Mouse (Mus musculus): ENCODE data around the gene Unk.

Unk gene

GRCm38 (mm10) chr11:116030088-116030897, at the start of gene Unk:
Unk (plus strand) TSS chr11:116030322.
- in situ Hi-C loops (cut with MboI; ENCODE audit: unreplicated experiment in 2 of 2) = loop anchor here (5.0 kb wide), 1 partner anchor 42 kb away; no protein-coding TSS in a partner anchor

GRCm38 (mm10) chr11:115982472-115982871, 47.6 kb upstream of the Unk start:
- in situ Hi-C loops (cut with MboI; ENCODE audit: unreplicated experiment in 2 of 2) = no loop called here

GRCm38 (mm10) chr11:115983291-115983690, 46.8 kb upstream of the Unk start:
- in situ Hi-C loops (cut with MboI; ENCODE audit: unreplicated experiment in 2 of 2) = no loop called here

- in situ Hi-C loops (cut with MboI; ENCODE audit: unreplicated experiment in 2 of 2) = loop anchor here in 1 of 2 experiments (10.0 kb wide), 1 partner anchor 45 kb away; no protein-coding TSS in a partner anchor
Observed at GRCm38 (mm10) chr11:115989686-115990085, 40.4 kb upstream of the Unk start.

- in situ Hi-C loops (cut with MboI; ENCODE audit: unreplicated experiment in 2 of 2) = loop anchor here in 1 of 2 experiments (10.0 kb wide), 1 partner anchor 47 kb away; no protein-coding TSS in a partner anchor
Observed at GRCm38 (mm10) chr11:115992098-115992497, 38.0 kb upstream of the Unk start.

- in situ Hi-C loops (cut with MboI; ENCODE audit: unreplicated experiment in 2 of 2) = loop anchor here (5.0 to 10.0 kb wide), 2 partner anchors 50 to 58 kb away; no protein-coding TSS in a partner anchor
Observed at GRCm38 (mm10) chr11:115995256-115995655, 34.9 kb upstream of the Unk start.

DNA sequence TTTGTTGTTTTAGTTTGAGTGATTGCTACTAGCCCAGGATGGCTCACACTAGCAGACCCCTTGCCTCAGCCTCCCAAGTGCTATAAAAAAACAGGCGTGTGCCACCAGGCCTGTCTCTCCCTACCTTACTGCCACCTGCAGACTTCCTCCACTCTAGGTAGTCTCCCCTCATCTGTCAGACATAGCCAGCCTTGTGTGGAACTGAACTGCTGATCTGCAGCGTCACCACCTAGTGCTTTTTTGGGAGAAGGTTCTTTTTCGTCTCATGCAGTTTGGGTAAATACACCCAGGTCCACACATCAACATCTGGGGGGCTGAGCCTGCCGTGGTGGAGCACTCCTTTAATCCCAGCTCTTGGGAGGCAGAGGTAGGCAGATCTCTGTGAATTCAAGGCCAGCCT, 33.1 kb upstream of the Unk start:
- in situ Hi-C loops (cut with MboI; ENCODE audit: unreplicated experiment in 2 of 2) = loop anchor here (5.0 to 10.0 kb wide), 2 partner anchors 52 to 60 kb away; no protein-coding TSS in a partner anchor

- in situ Hi-C loops (cut with MboI; ENCODE audit: unreplicated experiment in 2 of 2) = loop anchor here (5.0 to 10.0 kb wide), 2 partner anchors 53 to 60 kb away; no protein-coding TSS in a partner anchor
Observed at GRCm38 (mm10) chr11:115997662-115998061, 32.5 kb upstream of the Unk start.

- in situ Hi-C loops (cut with MboI; ENCODE audit: unreplicated experiment in 2 of 2) = loop anchor here (5.0 to 10.0 kb wide), 2 partner anchors 54 to 62 kb away; no protein-coding TSS in a partner anchor
Observed at GRCm38 (mm10) chr11:115999027-115999426, 31.1 kb upstream of the Unk start.

- in situ Hi-C loops (cut with MboI; ENCODE audit: unreplicated experiment in 2 of 2) = loop anchor here (5.0 to 10.0 kb wide), 2 partner anchors 55 to 62 kb away; no protein-coding TSS in a partner anchor
Observed at GRCm38 (mm10) chr11:115999538-116000143, 30.5 kb upstream of the Unk start.

- in situ Hi-C loops (cut with MboI; ENCODE audit: unreplicated experiment in 2 of 2) = no loop called here
Observed at GRCm38 (mm10) chr11:116000607-116001006, 29.5 kb upstream of the Unk start.

DNA sequence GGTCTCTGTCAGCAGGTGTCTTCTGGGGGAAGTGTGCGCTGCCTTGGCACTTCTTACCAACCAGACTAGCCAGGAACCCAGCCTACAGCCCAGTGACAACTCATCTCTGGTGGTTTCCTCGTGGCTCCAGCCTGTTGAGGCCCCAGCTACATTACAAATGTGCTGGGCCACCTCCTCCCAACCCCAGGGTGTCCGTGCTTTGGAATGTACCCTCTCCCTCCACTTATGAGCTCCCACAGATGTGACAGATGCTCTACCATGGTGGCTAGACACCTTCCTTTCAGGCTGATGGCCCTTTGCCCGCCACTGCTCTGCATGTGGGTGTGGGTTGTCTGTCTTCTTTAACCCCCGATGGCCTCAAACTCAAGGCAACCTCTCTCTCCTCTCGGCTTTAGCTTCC, 28.4 kb upstream of the Unk start:
- in situ Hi-C loops (cut with MboI; ENCODE audit: unreplicated experiment in 2 of 2) = no loop called here

GRCm38 (mm10) chr11:116002894-116003293, 27.2 kb upstream of the Unk start:
- in situ Hi-C loops (cut with MboI; ENCODE audit: unreplicated experiment in 2 of 2) = no loop called here

- in situ Hi-C loops (cut with MboI; ENCODE audit: unreplicated experiment in 2 of 2) = no loop called here
Observed at GRCm38 (mm10) chr11:116004186-116004823, 25.8 kb upstream of the Unk start.

GRCm38 (mm10) chr11:116004840-116005700, 25.1 kb upstream of the Unk start:
- in situ Hi-C loops (cut with MboI; ENCODE audit: unreplicated experiment in 2 of 2) = no loop called here

DNA sequence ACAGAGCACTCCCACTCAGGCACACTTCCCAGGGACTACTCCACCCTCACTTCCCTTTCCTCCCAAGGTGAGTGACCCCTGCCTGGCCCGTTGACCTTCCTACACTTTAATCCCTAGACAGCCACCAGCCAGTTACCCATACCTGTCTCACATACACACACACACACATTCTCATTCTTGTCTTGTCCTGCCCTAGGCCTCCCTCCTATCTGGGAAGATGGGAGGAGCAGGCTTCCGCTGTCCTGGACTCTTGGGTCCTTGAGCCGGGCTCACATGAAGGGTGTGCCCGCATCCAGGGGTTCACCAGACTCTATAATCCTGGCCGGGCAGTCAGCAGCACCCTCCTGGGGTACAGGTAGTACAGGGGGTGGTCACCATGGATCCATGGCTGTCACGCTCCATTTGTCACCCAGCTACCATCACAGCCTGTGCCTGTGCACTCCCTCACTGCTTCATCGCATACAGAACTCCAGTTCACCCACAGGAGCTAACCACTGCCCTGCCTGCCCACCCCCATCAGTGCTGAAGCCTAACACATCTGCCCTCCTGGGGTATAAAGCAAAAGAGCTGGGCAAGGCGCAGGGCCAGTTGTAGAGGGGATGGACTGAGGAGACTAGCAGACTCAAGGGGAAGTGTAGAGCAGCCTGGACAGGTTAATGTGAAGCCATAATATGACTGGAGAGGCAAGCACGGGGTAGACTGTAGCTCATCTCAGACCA, 24.3 kb upstream of the Unk start:
- in situ Hi-C loops (cut with MboI; ENCODE audit: unreplicated experiment in 2 of 2) = no loop called here

DNA sequence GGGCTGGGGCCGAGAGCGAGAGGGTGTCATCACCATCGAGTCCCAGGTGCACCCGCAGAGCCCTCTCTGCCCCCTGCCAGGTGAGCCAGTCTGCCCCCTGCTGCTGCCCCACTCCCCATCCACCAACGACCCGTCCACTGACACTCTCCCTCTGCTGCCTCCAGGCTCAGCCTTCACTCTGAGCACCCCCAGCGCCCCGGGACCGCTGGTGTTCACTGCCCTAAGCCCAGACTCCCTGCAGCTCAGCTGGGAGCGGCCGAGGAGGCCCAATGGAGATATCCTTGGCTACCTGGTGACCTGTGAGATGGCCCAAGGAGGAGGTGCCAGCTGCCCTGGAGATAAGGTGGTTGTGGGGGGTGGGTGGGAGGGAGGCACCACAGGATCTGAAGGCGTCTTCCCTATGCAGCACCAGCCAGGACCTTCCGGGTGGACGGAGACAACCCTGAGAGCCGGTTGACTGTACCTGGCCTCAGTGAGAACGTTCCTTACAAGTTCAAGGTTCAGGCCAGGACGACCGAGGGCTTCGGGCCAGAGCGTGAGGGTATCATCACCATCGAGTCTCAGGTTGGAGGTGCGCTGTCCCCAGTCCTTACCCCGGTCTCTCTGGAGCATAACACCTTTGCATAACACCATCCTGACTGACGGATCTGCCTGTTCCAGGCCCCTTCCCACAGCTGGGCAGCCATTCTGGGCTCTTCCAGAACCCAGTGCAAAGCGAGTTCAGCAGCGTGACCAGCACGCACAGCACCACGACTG, 22.8 kb upstream of the Unk start:
- in situ Hi-C loops (cut with MboI; ENCODE audit: unreplicated experiment in 2 of 2) = no loop called here

DNA sequence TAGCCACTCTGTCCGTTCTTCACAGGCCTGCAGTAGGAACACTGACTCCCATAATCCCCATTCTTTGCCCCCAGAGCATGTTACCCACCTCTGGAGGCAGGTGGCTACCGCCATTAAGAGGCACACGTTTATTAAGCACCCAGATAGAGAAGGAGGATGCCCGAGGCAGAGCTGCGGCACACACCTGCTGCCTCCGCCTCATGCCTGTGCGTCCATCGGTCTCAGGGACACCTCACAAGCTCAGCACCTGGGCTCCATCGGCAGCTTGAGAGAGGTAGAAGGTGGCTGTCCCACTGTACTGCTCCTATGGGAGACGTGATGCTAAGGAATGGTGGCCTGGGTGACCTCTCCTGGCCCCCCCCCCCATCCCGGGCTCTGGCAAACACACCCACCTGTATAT, 21.7 kb upstream of the Unk start:
- in situ Hi-C loops (cut with MboI; ENCODE audit: unreplicated experiment in 2 of 2) = no loop called here

Measured in v-Abl transformed pro-B cells (cell line).